Mouse (Mus musculus): ENCODE measurements around the gene Cdkn1c. TPM values are rescaled to one million over a fixed set of nuclear protein-coding genes. Genes with fewer than 3 reads are reported as not detected.

The Cdkn1c gene
- polyA plus RNA-seq, 1 experiment from 2014 or later: 36.4 TPM

DNA sequence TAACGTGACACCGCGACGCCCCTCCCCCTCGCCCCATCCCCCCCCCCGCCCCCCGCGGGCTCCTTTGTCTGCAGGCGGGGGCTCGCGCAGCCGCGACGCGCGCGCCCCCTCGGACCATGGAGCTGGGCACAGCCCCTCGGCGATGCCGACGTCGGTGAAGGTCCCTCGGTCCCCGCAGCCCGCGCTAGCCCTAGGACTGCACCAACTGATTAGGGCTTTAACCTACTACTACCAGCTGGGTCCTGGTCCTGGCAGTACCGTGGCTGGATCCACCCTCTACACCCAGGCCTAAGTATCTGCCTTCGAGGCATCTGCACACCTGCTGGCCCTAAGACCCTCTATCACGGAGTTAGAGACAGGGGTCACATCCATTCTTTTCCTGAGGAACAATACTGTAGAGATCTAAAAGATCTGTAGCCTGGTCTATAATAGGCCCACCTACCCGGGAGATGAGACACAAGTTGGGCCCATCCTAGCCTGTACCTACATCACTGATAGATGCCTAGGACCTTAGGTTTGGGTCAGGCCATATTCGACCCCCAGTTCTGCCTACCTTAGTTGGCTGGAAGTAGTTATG, 532 bp upstream of the Cdkn1c start:
- Histone ChIP-seq H3K27me3 (ENCODE audit: insufficient read depth, low read length) (peaks cover 22% of the 10 kb centered on the region), H3K36me3 (replicated peaks; ENCODE audit: insufficient read depth, low read length) (no peaks in the 10 kb centered on the region), H3K4me1 (ENCODE audit: insufficient read depth) (peaks cover 26% of the 10 kb centered on the region), H3K4me3 (ENCODE audit: low read depth, low read length) (peak overlapping the region; percentile 49), H3K9me3 (ENCODE audit: low read length) (peaks cover 20% of the 10 kb centered on the region), H3K9ac (replicated peaks) (no peak overlapping the region), H3K4me2 (ENCODE audit: low read depth, low read length) (peak overlapping the region; percentile 72), H3K27ac (ENCODE audit: low read depth) (no peak overlapping the region)
- TF ChIP-seq EP300 (IDR thresholded peaks at IDR 0.05; ENCODE audit: low read depth): no peak
- TF ChIP-seq CTCF (IDR thresholded peaks at IDR 0.05; ENCODE audit: low read depth): no peak
- DNase-seq (no peak), ATAC-seq (peak; percentile 40)
- WGBS (ENCODE audit: insufficient replicate concordance): 35% methylated on average over 15 of the region's 32 CpGs

DNA sequence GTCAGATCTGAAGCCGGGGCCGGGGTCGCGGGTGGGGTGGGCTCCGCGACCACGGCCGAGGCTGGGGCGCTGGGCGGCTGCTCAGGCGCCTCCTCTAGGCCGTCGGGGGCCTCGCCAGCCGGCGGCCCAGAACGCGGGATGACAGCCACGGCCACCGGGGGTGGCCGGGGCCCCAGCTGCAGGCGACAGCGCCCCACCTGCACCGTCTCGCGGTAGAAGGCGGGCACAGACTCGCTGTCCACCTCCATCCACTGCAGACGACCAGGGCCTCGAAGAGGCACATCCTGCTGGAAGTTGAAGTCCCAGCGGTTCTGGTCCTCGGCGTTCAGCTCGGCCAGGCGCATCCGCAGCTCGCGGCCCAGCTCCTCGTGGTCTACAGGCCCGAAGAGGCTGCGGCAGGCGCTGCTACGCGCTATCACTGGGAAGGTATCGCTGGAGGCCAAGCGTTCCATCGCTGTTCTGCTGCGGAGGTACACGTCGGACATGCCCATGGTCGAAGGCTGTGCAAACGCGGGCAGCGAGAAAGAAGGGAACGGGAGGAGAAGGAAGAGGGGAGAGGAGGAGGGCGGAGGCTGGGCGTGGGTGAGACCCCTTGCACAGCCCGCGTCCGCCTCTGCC, 524 bp downstream of the Cdkn1c start:
- Histone ChIP-seq H3K36me3 (replicated peaks; ENCODE audit: insufficient read depth, low read length) (no peaks in the 10 kb centered on the region), H3K27me3 (ENCODE audit: insufficient read depth, low read length) (peaks cover 22% of the 10 kb centered on the region), H3K9ac (replicated peaks) (peak overlapping the region; percentile 57), H3K27ac (ENCODE audit: low read depth) (no peak overlapping the region; the same call in 1 of the 2 replicates), H3K9me3 (ENCODE audit: low read length) (peaks cover 20% of the 10 kb centered on the region), H3K4me2 (ENCODE audit: low read depth, low read length) (peak overlapping the region; percentile 72), H3K4me1 (ENCODE audit: insufficient read depth) (peaks cover 25% of the 10 kb centered on the region), H3K4me3 (ENCODE audit: low read depth, low read length) (peak overlapping the region; percentile 49)
- TF ChIP-seq CTCF (IDR thresholded peaks at IDR 0.05; ENCODE audit: low read depth) (no peak), EP300 (IDR thresholded peaks at IDR 0.05; ENCODE audit: low read depth) (no peak)
- ATAC-seq (no peak), DNase-seq (no peak)
- 33% methylated on average over 60 of the region's 60 CpGs for WGBS (ENCODE audit: insufficient replicate concordance)

DNA sequence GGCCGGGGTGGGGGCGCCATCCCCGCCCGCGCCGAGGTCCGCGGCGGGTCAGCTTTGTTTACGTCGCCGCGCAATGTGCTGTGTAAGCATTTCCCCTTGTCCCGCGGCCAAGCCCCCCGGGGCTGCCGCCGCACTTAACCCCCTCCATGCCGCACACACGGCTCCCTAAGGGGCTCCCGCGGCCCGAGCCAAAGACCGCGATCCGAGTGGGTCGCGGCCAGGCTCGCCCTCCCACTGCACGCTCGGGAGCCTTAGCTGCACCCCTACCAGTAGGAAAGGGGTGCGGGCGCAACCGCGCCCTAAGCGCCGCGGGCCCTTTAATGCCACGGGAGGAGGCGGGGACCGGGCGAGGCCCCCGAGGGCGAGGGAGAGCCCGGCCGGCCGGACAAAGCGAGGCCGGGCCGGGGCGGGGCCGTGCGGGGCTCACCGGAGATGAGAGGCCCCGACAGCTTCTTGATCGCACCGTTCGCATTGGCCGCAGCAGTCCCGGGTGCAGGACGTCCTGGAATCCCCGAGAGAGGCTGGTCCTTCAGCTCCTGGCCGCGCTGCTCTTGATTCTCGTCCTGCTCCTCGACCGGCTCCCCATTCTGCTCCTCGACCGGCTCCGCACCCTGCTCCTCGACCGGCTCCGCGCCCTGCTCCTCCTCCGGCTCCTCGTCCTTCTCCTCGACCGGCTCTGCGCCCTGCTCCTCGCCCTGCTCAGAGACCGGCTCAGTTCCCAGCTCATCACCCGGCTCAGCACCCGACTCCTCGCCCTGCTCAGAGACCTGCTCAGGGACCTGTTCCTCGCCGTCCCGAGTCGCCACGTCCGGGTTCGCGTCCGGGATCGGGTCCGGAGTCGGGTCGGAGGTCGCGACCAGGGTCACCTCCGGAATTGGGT, 1.3 kb downstream of the Cdkn1c start:
- Histone ChIP-seq H3K27me3 (ENCODE audit: insufficient read depth, low read length) (peaks cover 22% of the 10 kb centered on the region), H3K36me3 (replicated peaks; ENCODE audit: insufficient read depth, low read length) (no peaks in the 10 kb centered on the region), H3K4me1 (ENCODE audit: insufficient read depth) (peaks cover 18% of the 10 kb centered on the region), H3K9me3 (ENCODE audit: low read length) (peaks cover 20% of the 10 kb centered on the region), H3K9ac (replicated peaks) (peak overlapping the region; percentile 57), H3K4me2 (ENCODE audit: low read depth, low read length) (peak overlapping the region; percentile 72), H3K27ac (ENCODE audit: low read depth) (no peak overlapping the region), H3K4me3 (ENCODE audit: low read depth, low read length) (peak overlapping the region; percentile 49)
- peak; percentile 42 for DNase-seq
- TF ChIP-seq CTCF (IDR thresholded peaks at IDR 0.05; ENCODE audit: low read depth): no peak
- no peak for TF ChIP-seq EP300 (IDR thresholded peaks at IDR 0.05; ENCODE audit: low read depth)
- no peak for ATAC-seq
- 30% methylated on average over 97 of the region's 100 CpGs for WGBS (ENCODE audit: insufficient replicate concordance)

DNA sequence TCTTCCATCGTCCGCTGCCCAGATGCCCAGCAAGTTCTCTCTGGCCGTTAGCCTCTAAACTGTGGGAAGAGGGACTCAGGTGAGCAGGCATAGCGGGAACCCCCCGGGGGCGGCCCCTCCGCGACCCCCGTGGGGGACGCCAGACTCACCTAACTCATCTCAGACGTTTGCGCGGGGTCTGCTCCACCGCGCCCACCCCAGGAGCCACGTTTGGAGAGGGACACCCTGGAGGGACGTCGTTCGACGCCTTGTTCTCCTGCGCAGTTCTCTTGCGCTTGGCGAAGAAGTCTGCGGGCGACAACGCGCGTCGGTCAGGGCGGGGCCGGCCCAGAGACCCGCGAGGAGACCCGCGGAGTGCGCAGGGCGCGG, 1.9 kb downstream of the Cdkn1c start:
- H3K4me3 ChIP-seq (ENCODE audit: low read depth, low read length): peak overlapping the region; percentile 49
- 26% methylated on average over 37 of the region's 38 CpGs for WGBS (ENCODE audit: insufficient replicate concordance)
- DNase-seq (no peak), ATAC-seq (no peak)
- H3K27me3 ChIP-seq (ENCODE audit: insufficient read depth, low read length): peaks cover 22% of the 10 kb centered on the region
- TF ChIP-seq CTCF (IDR thresholded peaks at IDR 0.05; ENCODE audit: low read depth) (no peak), EP300 (IDR thresholded peaks at IDR 0.05; ENCODE audit: low read depth) (no peak)
- H3K4me2 ChIP-seq (ENCODE audit: low read depth, low read length): peak overlapping the region; percentile 72
- H3K27ac ChIP-seq (ENCODE audit: low read depth): no peak overlapping the region
- peak overlapping the region; percentile 57 for H3K9ac ChIP-seq (replicated peaks)
- peaks cover 12% of the 10 kb centered on the region for H3K4me1 ChIP-seq (ENCODE audit: insufficient read depth)
- H3K9me3 ChIP-seq (ENCODE audit: low read length): peaks cover 20% of the 10 kb centered on the region
- no peaks in the 10 kb centered on the region for H3K36me3 ChIP-seq (replicated peaks; ENCODE audit: insufficient read depth, low read length)

DNA sequence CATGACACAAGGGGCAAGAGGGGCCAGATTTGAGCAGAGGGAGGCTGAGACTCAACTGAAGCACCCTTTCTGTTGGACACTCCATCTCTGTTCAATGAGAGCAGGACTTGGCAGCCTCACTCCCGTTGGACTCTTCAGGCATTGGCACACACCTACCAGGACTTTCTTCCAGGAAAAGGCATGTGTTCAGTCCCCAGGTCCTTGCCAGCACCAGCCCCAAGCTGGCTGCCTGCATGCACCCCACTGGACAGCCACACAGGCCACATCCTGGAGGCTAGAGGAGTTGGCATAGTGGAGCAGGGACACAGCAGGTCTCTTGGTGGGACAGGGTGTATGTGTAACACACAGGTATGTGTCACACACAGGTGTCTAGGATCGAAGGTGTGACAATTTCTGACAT, 13.7 kb downstream of the Cdkn1c start:
- H3K9ac ChIP-seq (replicated peaks): no peak overlapping the region
- no peaks in the 10 kb centered on the region for H3K9me3 ChIP-seq (ENCODE audit: low read length)
- no peaks in the 10 kb centered on the region for H3K36me3 ChIP-seq (replicated peaks; ENCODE audit: insufficient read depth, low read length)
- peaks cover 3% of the 10 kb centered on the region; the same call in 1 of the 2 replicates for H3K4me1 ChIP-seq (ENCODE audit: insufficient read depth)
- H3K27ac ChIP-seq (ENCODE audit: low read depth): no peak overlapping the region
- WGBS (ENCODE audit: insufficient replicate concordance): 58% methylated on average over 2 of the region's 2 CpGs
- no peak for TF ChIP-seq CTCF (IDR thresholded peaks at IDR 0.05; ENCODE audit: low read depth)
- TF ChIP-seq EP300 (IDR thresholded peaks at IDR 0.05; ENCODE audit: low read depth): no peak
- peaks cover 53% of the 10 kb centered on the region for H3K27me3 ChIP-seq (ENCODE audit: insufficient read depth, low read length)
- ATAC-seq (no peak), DNase-seq (no peak)
- H3K4me3 ChIP-seq (ENCODE audit: low read depth, low read length): no peak overlapping the region
- H3K4me2 ChIP-seq (ENCODE audit: low read depth, low read length): no peak overlapping the region
